Comparison of ENCODE assay signal across 15 mouse cellular contexts in the genomic region with DNA sequence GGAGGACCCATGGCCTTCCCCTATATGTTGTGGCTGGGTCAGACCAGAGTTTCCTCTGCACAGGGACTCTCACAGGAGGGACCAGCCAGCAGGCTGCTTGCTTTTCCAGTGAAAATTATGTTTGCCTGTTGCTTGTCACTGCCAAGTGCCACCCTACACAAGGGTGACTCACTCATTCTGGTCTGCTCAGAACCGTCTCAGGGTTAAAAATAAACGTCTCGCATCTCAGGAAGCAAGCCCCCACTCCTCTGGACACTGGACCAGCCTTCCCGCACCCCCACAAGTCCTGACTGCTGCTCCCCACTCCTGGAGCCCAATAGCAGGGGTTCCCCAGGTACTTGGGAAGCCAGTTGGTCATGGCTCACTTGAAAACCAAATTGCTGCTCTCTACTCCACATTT. TPM values are rescaled to one million over a fixed set of nuclear protein-coding genes. Genes with fewer than 3 reads are reported as not detected.
DNase-seq lines count a peak whose midpoint lies in the region; ATAC-seq and TF ChIP-seq lines count a peak whose summit lies in the region.
"Had no signal": no experiment of that assay in that cellular context is flagged by ENCODE, and none has a peak within 500 bp of the region (broad histone marks: within the 10 kb centered on the region; RNA-seq: fewer than 3 reads in every experiment).

No protein-coding gene starts in this region.

- H3K27me3 ChIP-seq in forebrain, embryonic 15.5 days: no peaks in the 10 kb centered on the region
- H3K27me3 ChIP-seq in forebrain, embryonic 10.5 days (ENCODE audit: poor library complexity, severe bottlenecking): no peaks in the 10 kb centered on the region
- no peaks in the 10 kb centered on the region for H3K27me3 ChIP-seq in Patski
- H3K27me3 ChIP-seq: embryonic facial prominence, embryonic 13.5 days; liver, embryonic 13.5 days had no signal

- ATAC-seq in forebrain, embryonic 15.5 days (replicated peaks): no peak
- peak; percentile 49 for ATAC-seq in Patski
- ATAC-seq: inflammation-experienced regulatory T-cells, adult 6 months had no signal

- TF ChIP-seq POLR2A in olfactory bulb, adult 2 months (IDR thresholded peaks at IDR 0.05; ENCODE audit: insufficient read depth, low read depth, low read length): no peak

- H3K4me3 ChIP-seq in forebrain, embryonic 15.5 days: no peak overlapping the region
- no peak overlapping the region for H3K4me3 ChIP-seq in forebrain, embryonic 10.5 days
- no peak overlapping the region for H3K4me3 ChIP-seq in olfactory bulb, adult 2 months (ENCODE audit: insufficient read depth, low read depth, low read length)
- H3K4me3 ChIP-seq: embryonic facial prominence, embryonic 13.5 days; liver, embryonic 13.5 days had no signal

- POLR2A ChIA-PET in Patski (lab: Charles Lee): no interaction called here

- H3K4me1 ChIP-seq in forebrain, embryonic 15.5 days: peaks cover 97% of the 10 kb centered on the region
- peaks cover 64% of the 10 kb centered on the region for H3K4me1 ChIP-seq in forebrain, embryonic 10.5 days
- H3K4me1 ChIP-seq in olfactory bulb, adult 2 months (ENCODE audit: control insufficient read depth, insufficient read depth, low read length): peaks cover 77% of the 10 kb centered on the region

- CTCF ChIA-PET in Patski (lab: Charles Lee): no interaction called here

- H3K27ac ChIP-seq in forebrain, embryonic 15.5 days (replicated peaks): peak overlapping the region; percentile 81
- no peak overlapping the region for H3K27ac ChIP-seq in forebrain, embryonic 10.5 days
- H3K27ac ChIP-seq in olfactory bulb, adult 2 months (ENCODE audit: insufficient read depth, low read depth, low read length): peak overlapping the region; percentile 59
- H3K27ac ChIP-seq: embryonic facial prominence, embryonic 13.5 days; liver, embryonic 13.5 days had no signal

- in situ Hi-C loops in Patski (cut with MboI; ENCODE audit: low pct_unique_long_range_greater_than_20kb): no loop called here

- intact Hi-C loops in left cerebral cortex, postnatal 25 days (cut with DNase I): no loop called here

- DNase-seq in forebrain, embryonic 10.5 days (ENCODE audit: extremely low spot score, low spot score): no peak
- peak; percentile 41 to 89 for DNase-seq in left cerebral cortex, postnatal 25 days (ENCODE audit: low spot score in 2 of 2)
- DNase-seq in left cerebral cortex, adult 11 months (ENCODE audit: low spot score): no peak
- no peak for DNase-seq in Patski (ENCODE audit: low read depth, low spot score)
- no peak for DNase-seq in kidney, adult 8-10 months
- DNase-seq: adrenal gland, postnatal 25 days; gastrocnemius, postnatal 36 days; heart, postnatal 36 days; liver, embryonic 13.5 days; thymus, postnatal 36 days had no signal

- no peaks in the 10 kb centered on the region for H3K9me3 ChIP-seq in forebrain, embryonic 15.5 days
- H3K9me3 ChIP-seq in forebrain, embryonic 10.5 days: no peaks in the 10 kb centered on the region
- H3K9me3 ChIP-seq: embryonic facial prominence, embryonic 13.5 days; liver, embryonic 13.5 days had no signal

- no peak overlapping the region for H3K9ac ChIP-seq in forebrain, embryonic 15.5 days (replicated peaks)
- H3K9ac ChIP-seq: embryonic facial prominence, embryonic 13.5 days; liver, embryonic 13.5 days had no signal

- TF ChIP-seq CTCF in Patski (IDR thresholded peaks at IDR 0.05): no peak
- TF ChIP-seq CTCF in olfactory bulb, adult 2 months (IDR thresholded peaks at IDR 0.05; ENCODE audit: insufficient read depth, low read depth, low read length): no peak

- H3K36me3 ChIP-seq in forebrain, embryonic 15.5 days: 0 out of 2 replicates have a peak, but pooled peaks cover 5% of the 10 kb centered on the region
- peaks cover 75% of the 10 kb centered on the region for H3K36me3 ChIP-seq in forebrain, embryonic 10.5 days (replicated peaks)
- H3K36me3 ChIP-seq: embryonic facial prominence, embryonic 13.5 days had no signal

- 80% methylated on average over 4 of the region's 4 CpGs for WGBS in forebrain, embryonic 15.5 days
- WGBS in forebrain, embryonic 10.5 days: 87% methylated on average over 4 of the region's 4 CpGs
- 30% methylated on average over 4 of the region's 4 CpGs for WGBS in olfactory bulb, adult 2 months

- no peak overlapping the region for H3K4me2 ChIP-seq in forebrain, embryonic 15.5 days (replicated peaks)
- H3K4me2 ChIP-seq: embryonic facial prominence, embryonic 13.5 days; heart, embryonic 11.5 days; liver, embryonic 13.5 days had no signal

RNA-seq across cellular contexts. Expression of gene Lrp8, which starts 14.4 kb away (rescaled TPM):
- polyA plus RNA-seq in forebrain, embryonic 15.5 days (2015; fragmentation: Nextera tagmentation; extraction: Ambion mirVana): 86.3 and 93.7 TPM in 2 replicates
- polyA plus RNA-seq in forebrain, embryonic 10.5 days (2016; fragmentation: Nextera tagmentation; extraction: Ambion mirVana): 11.2 and 11.3 TPM in 2 replicates
- total RNA-seq in left cerebral cortex, postnatal 25 days (2021): 100 to 1,000 TPM in 1 of 2 experiments, 10 to 100 TPM in 1; 83.4 to 107 TPM
- polyA plus RNA-seq in Patski (2021): 8.8 TPM
- not detected in 2 replicates for polyA plus RNA-seq in olfactory bulb, adult 2 months (2012; ENCODE audit: insufficient read depth, insufficient read length, low replicate concordance, missing spikeins)

Comparison
In these comparisons a context has a peak if more than half of its experiments do, and no peak if none do; other contexts are left out.
1. DNase-seq: peak in left cerebral cortex, postnatal 25 days (2 of 2); none in forebrain, embryonic 10.5 days (single experiment), left cerebral cortex, adult 11 months (single experiment), Patski (single experiment) and kidney, adult 8-10 months (0 of 2).